Mouse (Mus musculus): ENCODE results near the gene Dmrt1.

DNA sequence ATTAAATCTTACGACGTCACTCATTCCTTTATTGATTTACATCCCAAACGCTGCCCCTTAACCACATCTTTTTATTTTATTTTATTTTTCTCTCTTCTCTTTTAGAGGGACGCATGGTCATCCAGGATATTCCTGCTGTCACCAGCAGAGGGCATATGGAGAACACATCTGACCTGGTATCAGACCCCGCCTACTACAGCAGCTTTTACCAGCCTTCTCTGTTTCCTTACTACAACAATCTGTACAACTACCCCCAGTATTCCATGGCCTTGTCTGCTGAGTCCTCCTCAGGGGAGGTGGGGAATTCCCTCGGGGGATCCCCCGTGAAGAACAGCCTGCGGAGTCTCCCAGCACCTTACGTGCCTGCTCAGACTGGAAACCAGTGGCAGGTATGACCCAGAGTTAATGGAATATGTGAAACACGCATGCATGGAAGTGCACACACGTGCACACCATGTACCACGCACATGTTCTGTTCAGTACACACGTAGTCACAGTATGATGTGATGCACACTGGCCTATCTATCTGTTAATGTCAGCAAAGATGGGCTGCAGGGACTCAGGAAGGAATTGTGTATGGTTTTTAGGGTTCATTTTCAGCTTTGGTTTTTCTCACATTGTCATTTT lies 40.4 kb downstream of the Dmrt1 start:
- TF ChIP-seq GATA1 (IDR thresholded peaks at IDR 0.05; ENCODE audit: borderline replicate concordance, low read length) (no peak), FLI1 (IDR thresholded peaks at IDR 0.05; ENCODE audit: low read length) (no peak)
